Mouse (Mus musculus): ENCODE data around the gene Itpkb. TPM values are rescaled to one million over a fixed set of nuclear protein-coding genes. Genes with fewer than 3 reads are reported as not detected.
A peak's percentile ranks its signal among the peaks of the same experiment; 100 is the strongest.

Gene Itpkb
- polyA plus RNA-seq (2014; fragmentation: Nextera tagmentation; extraction: Ambion mirVana) = 7.3 and 7.7 TPM in 2 replicates

- H3K27ac ChIP-seq (ENCODE audit: low read depth, low read length) = peak within 1 kb of the TSS; percentile 90
- 2% methylated on average over 19 of the region's 19 CpGs for WGBS
- peak within 1 kb of the TSS; percentile 79 for H3K4me3 ChIP-seq (ENCODE audit: low read length)
- no peaks in the 10 kb centered on the region for H3K27me3 ChIP-seq (ENCODE audit: control insufficient read depth, insufficient read depth, low read length)
- H3K4me1 ChIP-seq (ENCODE audit: control insufficient read depth, insufficient read depth, low read length) = peaks cover 39% of the 10 kb centered on the region
- H3K9me3 ChIP-seq (ENCODE audit: control insufficient read depth, low read length) = no peaks in the 10 kb centered on the region
- peak within 1 kb of the TSS; percentile 93 for H3K4me2 ChIP-seq (replicated peaks; ENCODE audit: low read depth, low read length)
- peak; percentile 68 for ATAC-seq (ENCODE audit: low FRiP score, low TSS enrichment)
- peak within 1 kb of the TSS; percentile 83 for H3K9ac ChIP-seq (ENCODE audit: low read depth, low read length)
- H3K36me3 ChIP-seq (ENCODE audit: control insufficient read depth, insufficient read depth, low read length) = peaks cover 8% of the 10 kb centered on the region; the same call in 1 of the 2 replicates
These were observed at the start of gene Itpkb for GRCm38 (mm10) chr1:180330145-180330706. Itpkb (plus strand) TSS chr1:180330485.

GRCm38 (mm10) chr1:180282581-180282980 lies 47.7 kb upstream of the Itpkb start:
- H3K9me3 ChIP-seq (ENCODE audit: control insufficient read depth, low read length) = no peaks in the 10 kb centered on the region
- WGBS = 77% methylated on average over 6 of the region's 6 CpGs
- H3K4me3 ChIP-seq (ENCODE audit: low read length) = no peak overlapping the region
- H3K27ac ChIP-seq (ENCODE audit: low read depth, low read length) = no peak overlapping the region
- no peaks in the 10 kb centered on the region for H3K27me3 ChIP-seq (ENCODE audit: control insufficient read depth, insufficient read depth, low read length)
- no peak for ATAC-seq (ENCODE audit: low FRiP score, low TSS enrichment)
- H3K4me1 ChIP-seq (ENCODE audit: control insufficient read depth, insufficient read depth, low read length) = peaks cover 8% of the 10 kb centered on the region
- H3K36me3 ChIP-seq (ENCODE audit: control insufficient read depth, insufficient read depth, low read length) = no peaks in the 10 kb centered on the region
- H3K9ac ChIP-seq (ENCODE audit: low read depth, low read length) = no peak overlapping the region
- H3K4me2 ChIP-seq (replicated peaks; ENCODE audit: low read depth, low read length) = no peak overlapping the region

GRCm38 (mm10) chr1:180283813-180284768 lies 46.2 kb upstream of the Itpkb start:
- H3K9ac ChIP-seq (ENCODE audit: low read depth, low read length) = no peak overlapping the region
- no peak overlapping the region for H3K27ac ChIP-seq (ENCODE audit: low read depth, low read length)
- 24% methylated on average over 16 of the region's 16 CpGs for WGBS
- ATAC-seq (ENCODE audit: low FRiP score, low TSS enrichment) = peak; percentile 32; the same call in 1 of the 2 replicates
- H3K27me3 ChIP-seq (ENCODE audit: control insufficient read depth, insufficient read depth, low read length) = no peaks in the 10 kb centered on the region
- peaks cover 11% of the 10 kb centered on the region for H3K4me1 ChIP-seq (ENCODE audit: control insufficient read depth, insufficient read depth, low read length)
- no peak overlapping the region for H3K4me3 ChIP-seq (ENCODE audit: low read length)
- no peak overlapping the region for H3K4me2 ChIP-seq (replicated peaks; ENCODE audit: low read depth, low read length)
- no peaks in the 10 kb centered on the region for H3K9me3 ChIP-seq (ENCODE audit: control insufficient read depth, low read length)
- H3K36me3 ChIP-seq (ENCODE audit: control insufficient read depth, insufficient read depth, low read length) = no peaks in the 10 kb centered on the region

GRCm38 (mm10) chr1:180286081-180286831 lies 44.0 kb upstream of the Itpkb start:
- H3K9me3 ChIP-seq (ENCODE audit: control insufficient read depth, low read length) = no peaks in the 10 kb centered on the region
- 60% methylated on average over 15 of the region's 15 CpGs for WGBS
- no peak overlapping the region for H3K4me2 ChIP-seq (replicated peaks; ENCODE audit: low read depth, low read length)
- H3K27me3 ChIP-seq (ENCODE audit: control insufficient read depth, insufficient read depth, low read length) = no peaks in the 10 kb centered on the region
- ATAC-seq (ENCODE audit: low FRiP score, low TSS enrichment) = no peak
- no peak overlapping the region for H3K4me3 ChIP-seq (ENCODE audit: low read length)
- peaks cover 17% of the 10 kb centered on the region for H3K4me1 ChIP-seq (ENCODE audit: control insufficient read depth, insufficient read depth, low read length)
- no peak overlapping the region; the same call in 1 of the 2 replicates for H3K27ac ChIP-seq (ENCODE audit: low read depth, low read length)
- no peak overlapping the region for H3K9ac ChIP-seq (ENCODE audit: low read depth, low read length)
- H3K36me3 ChIP-seq (ENCODE audit: control insufficient read depth, insufficient read depth, low read length) = no peaks in the 10 kb centered on the region

GRCm38 (mm10) chr1:180288227-180288626 lies 42.1 kb upstream of the Itpkb start:
- no peak overlapping the region for H3K9ac ChIP-seq (ENCODE audit: low read depth, low read length)
- no peaks in the 10 kb centered on the region for H3K9me3 ChIP-seq (ENCODE audit: control insufficient read depth, low read length)
- H3K36me3 ChIP-seq (ENCODE audit: control insufficient read depth, insufficient read depth, low read length) = no peaks in the 10 kb centered on the region
- WGBS = 78% methylated on average over 7 of the region's 7 CpGs
- no peak overlapping the region for H3K4me3 ChIP-seq (ENCODE audit: low read length)
- ATAC-seq (ENCODE audit: low FRiP score, low TSS enrichment) = no peak
- H3K4me1 ChIP-seq (ENCODE audit: control insufficient read depth, insufficient read depth, low read length) = peaks cover 17% of the 10 kb centered on the region
- H3K4me2 ChIP-seq (replicated peaks; ENCODE audit: low read depth, low read length) = no peak overlapping the region
- H3K27me3 ChIP-seq (ENCODE audit: control insufficient read depth, insufficient read depth, low read length) = no peaks in the 10 kb centered on the region
- H3K27ac ChIP-seq (ENCODE audit: low read depth, low read length) = no peak overlapping the region

- no peak; the same call in 1 of the 2 replicates for ATAC-seq (ENCODE audit: low FRiP score, low TSS enrichment)
- Histone ChIP-seq H3K4me2 (replicated peaks; ENCODE audit: low read depth, low read length) (0 out of 2 replicates have a peak overlapping the region, but pooled peaks have one; percentile 5), H3K9ac (ENCODE audit: low read depth, low read length) (no peak overlapping the region), H3K9me3 (ENCODE audit: control insufficient read depth, low read length) (no peaks in the 10 kb centered on the region), H3K4me3 (ENCODE audit: low read length) (no peak overlapping the region), H3K27me3 (ENCODE audit: control insufficient read depth, insufficient read depth, low read length) (no peaks in the 10 kb centered on the region), H3K4me1 (ENCODE audit: control insufficient read depth, insufficient read depth, low read length) (peaks cover 14% of the 10 kb centered on the region), H3K27ac (ENCODE audit: low read depth, low read length) (no peak overlapping the region), H3K36me3 (ENCODE audit: control insufficient read depth, insufficient read depth, low read length) (no peaks in the 10 kb centered on the region)
- WGBS = 79% methylated on average over 7 of the region's 7 CpGs
These were observed 41.3 kb upstream of the Itpkb start for GRCm38 (mm10) chr1:180288872-180289468.

GRCm38 (mm10) chr1:180289788-180290187 lies 40.5 kb upstream of the Itpkb start:
- Histone ChIP-seq H3K4me3 (ENCODE audit: low read length) (no peak overlapping the region), H3K27me3 (ENCODE audit: control insufficient read depth, insufficient read depth, low read length) (no peaks in the 10 kb centered on the region), H3K9ac (ENCODE audit: low read depth, low read length) (no peak overlapping the region), H3K4me2 (replicated peaks; ENCODE audit: low read depth, low read length) (no peak overlapping the region), H3K4me1 (ENCODE audit: control insufficient read depth, insufficient read depth, low read length) (peaks cover 8% of the 10 kb centered on the region), H3K9me3 (ENCODE audit: control insufficient read depth, low read length) (no peaks in the 10 kb centered on the region), H3K36me3 (ENCODE audit: control insufficient read depth, insufficient read depth, low read length) (no peaks in the 10 kb centered on the region), H3K27ac (ENCODE audit: low read depth, low read length) (no peak overlapping the region)
- WGBS = 70% methylated on average over 5 of the region's 5 CpGs
- no peak for ATAC-seq (ENCODE audit: low FRiP score, low TSS enrichment)

GRCm38 (mm10) chr1:180290358-180290757 lies 39.9 kb upstream of the Itpkb start:
- Histone ChIP-seq H3K36me3 (ENCODE audit: control insufficient read depth, insufficient read depth, low read length) (no peaks in the 10 kb centered on the region), H3K27me3 (ENCODE audit: control insufficient read depth, insufficient read depth, low read length) (no peaks in the 10 kb centered on the region), H3K9ac (ENCODE audit: low read depth, low read length) (no peak overlapping the region), H3K4me1 (ENCODE audit: control insufficient read depth, insufficient read depth, low read length) (peaks cover 8% of the 10 kb centered on the region), H3K4me3 (ENCODE audit: low read length) (no peak overlapping the region), H3K9me3 (ENCODE audit: control insufficient read depth, low read length) (no peaks in the 10 kb centered on the region), H3K27ac (ENCODE audit: low read depth, low read length) (no peak overlapping the region), H3K4me2 (replicated peaks; ENCODE audit: low read depth, low read length) (no peak overlapping the region)
- 88% methylated on average over 4 of the region's 4 CpGs for WGBS
- ATAC-seq (ENCODE audit: low FRiP score, low TSS enrichment) = no peak
